Mouse (Mus musculus) olfactory bulb, adult 2 months (tissue): Measurements from ENCODE around the gene Rexo2. TPM values are rescaled to one million over a fixed set of nuclear protein-coding genes. Genes with fewer than 3 reads are reported as not detected.

Experiments used
- H3K27ac ChIP-seq: fragments of 200-500 bp; 2 replicates; pipeline ENCODE4 v1.5.1; 2012; ENCODE audit warnings: low read depth, low read length; ENCODE audit not compliant: insufficient read depth
- H3K4me1 ChIP-seq: fragments of 200-500 bp; 2 replicates; pipeline ENCODE4 v1.6.1; 2012; ENCODE audit warnings: low read length; ENCODE audit not compliant: control insufficient read depth, insufficient read depth
- H3K4me3 ChIP-seq: fragments of 200-500 bp; 2 replicates; pipeline ENCODE4 v1.5.1; 2012; ENCODE audit warnings: mild to moderate bottlenecking, low read depth, low read length, moderate library complexity; ENCODE audit not compliant: insufficient read depth
- CTCF ChIP-seq: fragments of 200-500 bp; IDR thresholded peaks from 2 replicates; pipeline ENCODE4 v1.5.1; 2012; ENCODE audit warnings: low read depth, mild to moderate bottlenecking, low read length, moderate library complexity; ENCODE audit not compliant: insufficient read depth
- POLR2A ChIP-seq: fragments of 200-500 bp; IDR thresholded peaks from 2 replicates; pipeline ENCODE4 v1.6.1; 2012; ENCODE audit warnings: mild to moderate bottlenecking, low read depth, low read length, moderate library complexity; ENCODE audit not compliant: insufficient read depth
- WGBS: fragments of 180-500 bp; shearing (Covaris S2); methylation state at CpG from one replicate; pipeline ENCODE4 v1.1.7; 2018; 5-methylcytosine and 5-hydroxymethylcytosine counted together
- polyA plus RNA-seq: library from polyadenylated mRNA; stranded (reverse); fragments of >200 nt; gene quantifications from 2 replicates; pipeline ENCODE4 v1.2.4, GENCODE M21; 2012; ENCODE audit warnings: low replicate concordance; ENCODE audit not compliant: missing spikeins, insufficient read depth, insufficient read length

Rexo2 gene
- polyA plus RNA-seq, 1 experiment = not detected

- no peak for TF ChIP-seq CTCF
- TF ChIP-seq POLR2A = no peak
- Histone ChIP-seq H3K4me3 (no peak overlapping the region), H3K27ac (no peak overlapping the region), H3K4me1 (no peaks in the 10 kb centered on the region)
- WGBS = 78% methylated on average over 2 of the region's 2 CpGs
Measured at GRCm38 (mm10) chr9:48503001-48503400, 22.6 kb upstream of the Rexo2 start.

DNA sequence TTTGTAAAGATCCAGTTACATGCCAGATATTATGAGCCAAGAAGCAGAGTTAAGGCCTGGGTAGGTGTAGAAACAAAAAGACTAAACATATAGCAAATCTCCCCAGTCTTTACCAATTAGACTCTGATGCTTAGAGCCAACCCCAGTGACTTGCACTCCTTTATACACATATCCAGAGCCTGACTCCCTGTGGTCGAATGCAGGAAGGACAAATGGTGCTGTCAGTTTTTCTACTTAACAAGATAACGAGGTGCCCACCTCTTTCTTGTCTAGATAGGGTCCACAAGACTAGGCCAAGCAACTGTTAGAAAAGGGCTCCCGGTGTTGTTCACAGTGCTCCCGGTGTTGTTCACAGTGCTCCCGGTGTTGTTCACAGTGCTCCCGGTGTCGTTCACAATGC, 20.8 kb upstream of the Rexo2 start:
- H3K4me3 ChIP-seq = no peak overlapping the region
- no peak overlapping the region for H3K27ac ChIP-seq
- H3K4me1 ChIP-seq = 0 out of 2 replicates have a peak, but pooled peaks cover under 1% of the 10 kb centered on the region
- 76% methylated on average over 7 of the region's 7 CpGs for WGBS
- no peak for TF ChIP-seq POLR2A
- no peak for TF ChIP-seq CTCF

DNA sequence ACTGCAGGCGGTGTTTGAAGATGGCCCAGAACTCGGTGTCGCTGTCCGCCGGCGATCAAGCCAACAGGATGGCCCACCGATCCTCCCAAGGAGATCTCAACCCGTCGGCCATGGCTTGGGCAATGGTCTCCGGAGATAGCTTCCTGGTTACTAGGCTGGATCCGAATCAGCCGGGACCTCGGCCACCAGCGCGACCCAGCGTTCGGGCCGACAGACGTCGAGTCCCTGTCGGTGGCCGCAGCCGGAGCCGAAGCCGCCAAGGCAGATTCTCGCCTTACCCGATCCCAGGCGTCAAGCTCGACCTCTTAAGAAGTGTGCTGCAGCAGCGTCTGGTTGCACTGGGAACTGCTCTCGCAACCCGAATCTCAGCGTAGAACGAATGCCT, 15.1 kb upstream of the Rexo2 start:
- H3K4me3 ChIP-seq = peak overlapping the region; percentile 86
- TF ChIP-seq CTCF (no peak), POLR2A (no peak)
- WGBS = 4% methylated on average over 34 of the region's 34 CpGs
- H3K27ac ChIP-seq = peak overlapping the region; percentile 91
- H3K4me1 ChIP-seq = 0 out of 2 replicates have a peak, but pooled peaks cover 2% of the 10 kb centered on the region

- under 1% methylated on average over 72 of the region's 72 CpGs for WGBS
- H3K4me1 ChIP-seq = 0 out of 2 replicates have a peak, but pooled peaks cover 2% of the 10 kb centered on the region
- peak within 1 kb of the TSS; percentile 86 for H3K4me3 ChIP-seq
- TF ChIP-seq CTCF (no peak), POLR2A (peak; percentile 95)
- peak within 1 kb of the TSS; percentile 91 for H3K27ac ChIP-seq
Measured at GRCm38 (mm10) chr9:48494817-48495547, 14.6 kb upstream of the Rexo2 start, which contains the start of the genes Rbm7 and Gm5617. Gene Rbm7, minus strand, starts transcription at chr9:48495299. Gene Gm5617, plus strand, starts transcription at chr9:48495442.

GRCm38 (mm10) chr9:48481214-48482134, 1.1 kb upstream of the Rexo2 start:
- no peak overlapping the region for H3K4me3 ChIP-seq
- no peak overlapping the region; the same call in 1 of the 2 replicates for H3K27ac ChIP-seq
- WGBS = 23% methylated on average over 20 of the region's 20 CpGs
- no peaks in the 10 kb centered on the region for H3K4me1 ChIP-seq
- TF ChIP-seq CTCF (no peak), POLR2A (no peak)

- H3K4me1 ChIP-seq = no peaks in the 10 kb centered on the region
- peak overlapping the region; percentile 99 for H3K4me3 ChIP-seq
- TF ChIP-seq POLR2A (no peak), CTCF (no peak)
- no peak overlapping the region; the same call in 1 of the 2 replicates for H3K27ac ChIP-seq
- 6% methylated on average over 25 of the region's 25 CpGs for WGBS
Measured at GRCm38 (mm10) chr9:48479838-48480410, 499 bp downstream of the Rexo2 start.

DNA sequence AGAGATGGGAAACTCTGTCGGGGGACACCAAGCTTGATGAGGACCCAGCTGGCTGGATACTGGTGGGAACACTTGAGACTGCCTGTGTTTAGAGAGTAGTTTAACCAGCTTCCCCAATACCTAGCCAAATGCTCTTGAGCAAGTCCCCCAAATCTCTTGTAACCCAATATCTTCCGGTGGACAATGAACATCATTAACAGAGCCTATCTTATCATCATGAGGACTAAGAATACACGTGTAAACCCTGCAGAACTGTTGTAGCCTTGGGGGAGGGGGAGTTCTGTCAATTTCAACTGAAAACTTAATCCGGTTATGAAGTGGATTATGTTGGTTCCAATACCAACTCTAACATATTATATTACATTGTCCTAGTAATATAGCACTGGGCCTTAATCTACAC, 1.6 kb downstream of the Rexo2 start:
- Histone ChIP-seq H3K4me3 (no peak overlapping the region), H3K27ac (no peak overlapping the region), H3K4me1 (no peaks in the 10 kb centered on the region)
- TF ChIP-seq CTCF (no peak), POLR2A (no peak)
- 89% methylated on average over 4 of the region's 4 CpGs for WGBS

DNA sequence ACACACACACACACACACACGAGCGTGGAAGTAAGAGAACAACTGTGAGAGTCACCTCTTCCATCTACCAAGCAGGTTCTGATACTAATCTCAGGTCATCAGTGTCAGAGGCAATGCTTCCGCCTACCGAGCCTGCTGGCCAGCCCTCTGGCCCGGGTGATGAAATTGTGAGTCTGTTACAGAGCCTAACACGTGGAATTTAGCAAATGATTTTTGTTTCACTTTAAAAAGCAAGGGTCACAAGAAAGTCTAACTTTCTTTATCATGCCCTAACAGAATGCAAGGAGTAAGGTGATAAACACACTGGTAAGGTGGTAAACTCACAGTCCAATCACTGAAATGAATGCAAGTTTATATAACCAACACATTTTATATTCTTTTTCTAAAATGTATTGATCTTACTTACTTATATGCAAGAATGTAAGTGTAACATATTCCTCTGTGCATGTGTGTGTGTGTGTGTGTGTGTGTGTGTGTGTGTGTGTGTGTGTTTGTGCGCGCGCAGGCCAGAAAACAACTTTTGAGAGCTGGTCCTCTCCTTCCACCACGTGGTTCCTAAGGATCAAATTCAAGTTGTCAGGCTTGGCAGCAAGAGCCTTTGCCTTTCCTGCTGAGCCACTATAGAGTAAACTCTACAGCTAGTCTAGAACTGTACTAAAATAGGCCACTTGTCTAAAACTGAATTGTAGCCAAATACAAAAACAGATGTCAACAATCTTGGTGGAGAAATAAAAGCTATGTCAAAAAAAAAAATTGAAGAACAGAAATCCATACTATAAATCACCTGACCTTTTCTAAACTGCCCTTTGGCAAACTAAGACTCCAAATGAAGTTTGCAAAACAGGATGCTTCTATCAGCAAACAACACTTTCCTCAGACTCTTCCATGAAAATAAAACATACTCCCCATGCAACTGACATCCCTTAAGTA, 3.9 kb downstream of the Rexo2 start:
- TF ChIP-seq CTCF = no peak
- no peak for TF ChIP-seq POLR2A
- Histone ChIP-seq H3K4me3 (no peak overlapping the region), H3K4me1 (no peaks in the 10 kb centered on the region), H3K27ac (no peak overlapping the region)
- WGBS = 87% methylated on average over 10 of the region's 10 CpGs
